ENCODE assay signal across 31 mouse cellular contexts in the genomic region with DNA sequence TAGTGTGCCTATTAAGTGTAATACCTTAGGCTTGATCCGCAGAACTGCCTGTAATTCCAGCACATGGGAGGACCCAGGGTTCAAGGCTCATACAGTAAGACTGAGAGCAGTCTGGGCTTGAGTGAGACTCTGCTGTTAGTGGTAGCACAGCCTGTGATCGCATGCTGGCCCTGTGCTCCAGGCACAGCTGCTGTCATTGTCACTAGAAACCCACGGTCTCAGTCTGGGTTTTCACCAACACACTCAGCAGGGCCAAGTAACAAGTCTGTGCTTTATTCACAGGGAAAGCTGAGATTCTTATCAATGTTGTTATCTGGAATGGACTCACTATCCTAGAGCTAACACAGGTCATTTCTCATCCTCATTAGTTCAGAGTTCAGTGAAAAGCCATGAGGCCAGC. TPM values are rescaled to one million over a fixed set of nuclear protein-coding genes. Genes with fewer than 3 reads are reported as not detected.
"Had no signal": no experiment of that assay in that cellular context is flagged by ENCODE, and none has a peak within 500 bp of the region (broad histone marks: within the 10 kb centered on the region; RNA-seq: fewer than 3 reads in every experiment).

No protein-coding gene starts in this region.

- DNase-seq: kidney, adult 18-20 months; kidney, adult 9 months; kidney, postnatal 14 days; kidney, postnatal 4 days; liver; lung, adult 18-20 months; lung, postnatal 10 days; lung, postnatal 36 days; retina, postnatal 1 day; right cerebral cortex, postnatal 25 days; spleen, adult 18-20 months; thymus, adult 2 months; thymus, postnatal 14 days; thymus, postnatal 4 days had no signal

- H3K4me2 ChIP-seq: limb, embryonic 13.5 days; liver, embryonic 12.5 days; liver, embryonic 15.5 days; lung, embryonic 15.5 days; midbrain, embryonic 13.5 days; neural tube, embryonic 13.5 days had no signal

- H3K4me1 ChIP-seq: liver, embryonic 12.5 days; liver, embryonic 15.5 days; lung, embryonic 15.5 days; midbrain, embryonic 13.5 days had no signal

- H3K9me3 ChIP-seq: limb, embryonic 13.5 days; liver, embryonic 12.5 days; liver, embryonic 15.5 days; lung, embryonic 15.5 days; midbrain, embryonic 13.5 days; neural tube, embryonic 13.5 days had no signal

- H3K9ac ChIP-seq: limb, embryonic 13.5 days; liver, embryonic 12.5 days; liver, embryonic 15.5 days; lung, embryonic 15.5 days; midbrain, embryonic 13.5 days; neural tube, embryonic 13.5 days had no signal

- H3K27me3 ChIP-seq: limb, embryonic 13.5 days; liver, embryonic 12.5 days; liver, embryonic 15.5 days; lung, embryonic 15.5 days; megakaryocyte, embryonic 14.5 days; midbrain, embryonic 13.5 days; neural tube, embryonic 13.5 days had no signal

- H3K36me3 ChIP-seq: liver, embryonic 12.5 days; liver, embryonic 15.5 days had no signal

- H3K4me3 ChIP-seq: limb, embryonic 13.5 days; liver, embryonic 12.5 days; liver, embryonic 15.5 days; lung, embryonic 15.5 days; megakaryocyte, embryonic 14.5 days; midbrain, embryonic 10.5 days; midbrain, embryonic 13.5 days; myocyte; neural tube, embryonic 13.5 days had no signal

- ATAC-seq: inflammation-experienced regulatory T-cells, adult 6 months; intestine, embryonic 16.5 days; liver, embryonic 12.5 days; midbrain, embryonic 13.5 days; midbrain, embryonic 16.5 days had no signal

- H3K27ac ChIP-seq: limb, embryonic 13.5 days; liver, embryonic 12.5 days; liver, embryonic 15.5 days; lung, embryonic 15.5 days; midbrain, embryonic 10.5 days; midbrain, embryonic 13.5 days; neural tube, embryonic 13.5 days had no signal

RNA-seq across cellular contexts. Expression of a gene that starts 36.9 kb away (rescaled TPM):
- total RNA-seq: neutrophil, adult 5-6 weeks had no signal

RNA-seq across cellular contexts. Expression of a gene that starts 48.9 kb away (rescaled TPM):
- total RNA-seq: monocyte, adult 5-6 weeks; neutrophil, adult 5-6 weeks had no signal
- polyA plus RNA-seq: inflammation-experienced regulatory T-cells, adult 6 months; intestine, embryonic 16.5 days; kidney, embryonic 16.5 days; limb, embryonic 13.5 days; liver, embryonic 12.5 days; liver, embryonic 15.5 days; lung, embryonic 15.5 days; midbrain, embryonic 10.5 days; midbrain, embryonic 13.5 days; midbrain, embryonic 16.5 days; myocyte; neural tube, embryonic 13.5 days; stomach, embryonic 16.5 days; testis, adult 2 months; thymus, adult 2 months had no signal
